Mouse (Mus musculus) ES-E14 (cell line): Measurements from ENCODE around the gene Trmt61a.

Source experiments
- MAFK ChIP-seq: IDR thresholded peaks from 2 replicates; pipeline ENCODE4 v1.6.1; 2014; ENCODE audit warnings: mild to moderate bottlenecking, low read depth, low read length, inconsistent platforms; ENCODE audit not compliant: insufficient read depth
- ZC3H11A ChIP-seq: IDR thresholded peaks from 2 replicates; pipeline ENCODE4 v1.6.1; 2012; ENCODE audit warnings: low read depth, mild to moderate bottlenecking, inconsistent platforms, low read length, borderline replicate concordance
- ZNF384 ChIP-seq: IDR thresholded peaks from 2 replicates; pipeline ENCODE4 v1.6.1; 2012; ENCODE audit warnings: low read depth, low read length, inconsistent platforms

DNA sequence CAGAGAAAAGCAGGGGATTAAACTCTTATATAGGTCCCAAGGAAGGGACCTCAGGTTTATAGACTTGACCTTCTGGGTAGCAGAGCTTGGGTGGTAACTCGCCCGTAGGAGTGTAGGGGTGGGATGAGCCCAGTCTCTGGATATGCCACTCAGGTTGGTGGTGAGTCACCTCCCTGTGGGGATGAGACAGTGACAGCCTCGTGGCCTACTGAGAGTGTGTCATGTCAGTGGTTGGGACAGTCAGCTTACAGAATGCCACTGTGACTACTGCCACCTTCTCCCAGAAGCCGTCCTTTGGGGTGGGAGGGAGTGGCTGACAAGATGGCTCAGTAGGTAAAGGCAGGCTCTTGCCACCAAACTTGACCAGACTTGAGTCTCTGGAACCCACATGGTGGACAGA is 8.5 kb downstream of the Trmt61a start:
- TF ChIP-seq ZC3H11A (no peak), MAFK (no peak), ZNF384 (no peak)
